ENCODE assay signal across 8 mouse cellular contexts in the genomic region with DNA sequence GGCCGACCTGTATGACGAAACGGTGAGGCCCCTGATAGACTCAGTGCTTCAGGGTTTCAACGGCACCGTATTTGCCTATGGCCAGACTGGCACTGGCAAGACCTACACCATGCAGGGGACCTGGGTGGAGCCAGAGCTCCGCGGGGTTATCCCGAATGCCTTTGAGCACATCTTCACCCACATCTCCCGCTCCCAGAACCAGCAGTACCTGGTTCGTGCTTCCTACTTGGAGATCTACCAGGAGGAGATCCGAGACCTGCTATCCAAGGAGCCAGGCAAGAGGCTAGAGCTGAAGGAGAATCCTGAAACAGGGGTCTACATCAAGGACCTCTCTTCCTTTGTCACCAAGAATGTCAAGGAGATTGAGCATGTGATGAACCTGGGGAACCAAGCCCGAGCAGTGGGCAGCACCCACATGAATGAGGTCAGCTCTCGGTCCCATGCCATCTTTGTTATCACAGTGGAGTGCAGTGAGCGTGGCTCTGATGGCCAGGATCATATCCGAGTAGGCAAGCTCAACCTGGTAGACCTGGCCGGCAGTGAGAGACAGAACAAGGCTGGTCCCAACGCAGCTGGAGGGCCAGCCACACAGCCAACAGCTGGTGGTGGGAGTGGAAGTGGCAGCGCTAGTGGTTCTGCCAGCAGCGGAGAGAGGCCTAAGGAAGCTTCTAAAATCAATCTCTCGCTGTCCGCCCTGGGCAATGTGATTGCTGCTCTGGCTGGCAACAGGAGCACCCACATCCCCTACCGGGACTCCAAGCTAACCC. TPM values are rescaled to one million over a fixed set of nuclear protein-coding genes. Genes with fewer than 3 reads are reported as not detected.
DNase-seq lines count a peak whose midpoint lies in the region; ATAC-seq and TF ChIP-seq lines count a peak whose summit lies in the region.

No protein-coding gene starts in this region.

- no peaks in the 10 kb centered on the region for H3K27me3 ChIP-seq in intestine, embryonic 15.5 days (replicated peaks)
- H3K27me3 ChIP-seq in neural tube, embryonic 12.5 days (replicated peaks): no peaks in the 10 kb centered on the region

- no peak for TF ChIP-seq CTCF in layer of hippocampus, adult 2 months (conservative IDR thresholded peaks at IDR 0.05)

- peak overlapping the region; percentile 98 for H3K27ac ChIP-seq in layer of hippocampus, adult 2 months
- no peak overlapping the region for H3K27ac ChIP-seq in intestine, embryonic 15.5 days
- 0 out of 2 replicates have a peak overlapping the region, but pooled peaks have one; percentile 71 for H3K27ac ChIP-seq in neural tube, embryonic 12.5 days

- H3K9me3 ChIP-seq in intestine, embryonic 15.5 days: no peaks in the 10 kb centered on the region
- H3K9me3 ChIP-seq in neural tube, embryonic 12.5 days: peaks cover 10% of the 10 kb centered on the region; the same call in 1 of the 2 replicates

- H3K4me2 ChIP-seq in intestine, embryonic 15.5 days (replicated peaks): peak overlapping the region; percentile 92
- H3K4me2 ChIP-seq in neural tube, embryonic 12.5 days (replicated peaks): peak overlapping the region; percentile 91

- no peak for DNase-seq in layer of hippocampus, adult 2 months (ENCODE audit: low spot score in 2 of 2)
- DNase-seq in layer of hippocampus, adult 18-20 months (ENCODE audit: low spot score in 2 of 2): no peak
- DNase-seq in ovary, postnatal 10 days (ENCODE audit: low spot score): no peak
- DNase-seq in thymus, postnatal 36 days: no peak

- no peaks in the 10 kb centered on the region for H3K36me3 ChIP-seq in intestine, embryonic 15.5 days
- H3K36me3 ChIP-seq in neural tube, embryonic 12.5 days: peaks cover 16% of the 10 kb centered on the region

- peaks cover 16% of the 10 kb centered on the region for H3K4me1 ChIP-seq in intestine, embryonic 15.5 days (replicated peaks)
- H3K4me1 ChIP-seq in neural tube, embryonic 12.5 days: peaks cover 53% of the 10 kb centered on the region

- WGBS in intestine, embryonic 15.5 days: 64% methylated on average over 22 of the region's 22 CpGs
- 65% methylated on average over 22 of the region's 22 CpGs for WGBS in neural tube, embryonic 12.5 days

- peak overlapping the region; percentile 66 for H3K4me3 ChIP-seq in layer of hippocampus, adult 2 months
- peak overlapping the region; percentile 70 for H3K4me3 ChIP-seq in intestine, embryonic 15.5 days (replicated peaks)
- peak overlapping the region; percentile 72 for H3K4me3 ChIP-seq in neural tube, embryonic 12.5 days

- 0 out of 2 replicates have a peak, but pooled peaks have one; percentile 25 for ATAC-seq in erythroid progenitor cell, adult 5-6 weeks (replicated peaks; ENCODE audit: low FRiP score, poor library complexity, severe bottlenecking)
- no peak; the same call in 1 of the 2 replicates for ATAC-seq in intestine, embryonic 15.5 days
- peak; percentile 8; the same call in 1 of the 2 replicates for ATAC-seq in neural tube, embryonic 12.5 days (ENCODE audit: low FRiP score, low read depth)
- no peak; the same call in 1 of the 2 replicates for ATAC-seq in granulocyte monocyte progenitor cell, adult 5-6 weeks (replicated peaks; ENCODE audit: poor library complexity, severe bottlenecking)

- peak overlapping the region; percentile 65 for H3K9ac ChIP-seq in intestine, embryonic 15.5 days
- peak overlapping the region; percentile 93 for H3K9ac ChIP-seq in neural tube, embryonic 12.5 days

RNA-seq across cellular contexts. Expression of a gene that starts 1.4 kb away (rescaled TPM):
- 100 to 1,000 TPM; 167 to 169 TPM for total RNA-seq in layer of hippocampus, adult 2 months (2021)
- total RNA-seq in layer of hippocampus, adult 18-20 months (2021): 100 to 1,000 TPM; 158 to 162 TPM
- not detected in 2 replicates for total RNA-seq in erythroid progenitor cell, adult 5-6 weeks (2015; ENCODE audit: low replicate concordance)
- 0.13 and 1.7 TPM in 2 replicates for total RNA-seq in erythroid progenitor cell, adult 5-6 weeks (2017; ENCODE audit: low replicate concordance)
- polyA plus RNA-seq in intestine, embryonic 15.5 days (2015; fragmentation: Nextera tagmentation; extraction: Ambion mirVana): 8.1 and 8.7 TPM in 2 replicates
- polyA plus RNA-seq in neural tube, embryonic 12.5 days (2016; fragmentation: Nextera tagmentation; extraction: Ambion mirVana): 59.5 and 66.3 TPM in 2 replicates
- total RNA-seq in granulocyte monocyte progenitor cell, adult 5-6 weeks (2014; fragmentation: Nextera tagmentation): 2.7 and 7.8 TPM in 2 replicates
- total RNA-seq in granulocyte monocyte progenitor cell, adult 5-6 weeks (2017): 3.3 and 4.4 TPM in 2 replicates

RNA-seq across cellular contexts. Expression of a gene that starts 56.6 kb away (rescaled TPM):
- total RNA-seq in layer of hippocampus, adult 2 months (2021): 100 to 1,000 TPM; 151 to 158 TPM
- 100 to 1,000 TPM; 152 to 156 TPM for total RNA-seq in layer of hippocampus, adult 18-20 months (2021)
- total RNA-seq in erythroid progenitor cell, adult 5-6 weeks (2015; ENCODE audit: low replicate concordance): 110 and 132 TPM in 2 replicates
- 101 and 116 TPM in 2 replicates for total RNA-seq in erythroid progenitor cell, adult 5-6 weeks (2017; ENCODE audit: low replicate concordance)
- polyA plus RNA-seq in intestine, embryonic 15.5 days (2015; fragmentation: Nextera tagmentation; extraction: Ambion mirVana): 68.7 and 75.2 TPM in 2 replicates
- 159 and 182 TPM in 2 replicates for polyA plus RNA-seq in neural tube, embryonic 12.5 days (2016; fragmentation: Nextera tagmentation; extraction: Ambion mirVana)
- total RNA-seq in granulocyte monocyte progenitor cell, adult 5-6 weeks (2014; fragmentation: Nextera tagmentation): 57.5 and 59.4 TPM in 2 replicates
- total RNA-seq in granulocyte monocyte progenitor cell, adult 5-6 weeks (2017): 88.2 and 111 TPM in 2 replicates

Comparison
In these comparisons a context has a peak if more than half of its experiments do, and no peak if none do; other contexts are left out.
1. ATAC-seq: peak in erythroid progenitor cell, adult 5-6 weeks (single experiment) and neural tube, embryonic 12.5 days (single experiment); none in intestine, embryonic 15.5 days (single experiment) and granulocyte monocyte progenitor cell, adult 5-6 weeks (single experiment).
2. RNA of a gene that starts 1.4 kb away (total RNA-seq): 167 to 169 TPM in layer of hippocampus, adult 2 months and 158 to 162 TPM in layer of hippocampus, adult 18-20 months; 2.7 to 7.8 TPM in granulocyte monocyte progenitor cell, adult 5-6 weeks and 0.13 to 1.7 TPM in erythroid progenitor cell, adult 5-6 weeks; every median in the first group is over 10 times any median in the second.
3. Peak in every context shown above with its lines, with median percentiles within 50 percentile points of each other: H3K4me3 ChIP-seq.